ENCODE assay signal across 22 mouse cellular contexts in the genomic region with DNA sequence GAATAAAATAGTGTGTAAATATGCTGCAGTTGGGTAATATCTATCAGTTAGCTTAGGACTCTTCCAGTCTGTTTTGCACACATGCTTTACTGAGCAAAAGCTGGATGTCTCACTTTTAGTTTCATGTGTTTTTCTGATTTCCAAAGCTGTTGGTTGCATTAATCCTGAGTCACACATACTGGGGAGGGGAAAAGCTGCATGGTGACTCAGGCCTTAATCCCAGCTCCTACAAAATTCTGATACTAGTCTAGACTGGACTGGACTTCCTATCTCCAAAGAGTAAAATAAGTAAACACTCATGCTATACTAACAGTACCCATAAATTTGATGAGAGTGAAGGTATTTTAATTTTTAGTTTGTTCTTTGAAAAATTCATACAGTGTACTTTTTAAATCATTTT.
DNase-seq lines count a peak whose midpoint lies in the region; ATAC-seq and TF ChIP-seq lines count a peak whose summit lies in the region.
"Had no signal": no experiment of that assay in that cellular context is flagged by ENCODE, and none has a peak within 500 bp of the region (broad histone marks: within the 10 kb centered on the region; RNA-seq: fewer than 3 reads in every experiment).

No protein-coding gene starts in this region.

- no peaks in the 10 kb centered on the region; the same call in 1 of the 2 replicates for H3K4me1 ChIP-seq in liver, embryonic 11.5 days (replicated peaks; ENCODE audit: control insufficient read depth, insufficient read depth, low read length)
- peaks cover 11 to 21% of the 10 kb centered on the region in 2 experiments for H3K4me1 ChIP-seq in liver, embryonic 14.5 days (replicated peaks; ENCODE audit: control insufficient read depth in 2 of 2, insufficient read depth in 2 of 2, low read length in 1 of 2)
- no peaks in the 10 kb centered on the region for H3K4me1 ChIP-seq in midbrain, embryonic 13.5 days (replicated peaks)
- H3K4me1 ChIP-seq: hindbrain, embryonic 12.5 days; midbrain, embryonic 12.5 days; neural tube, embryonic 13.5 days had no signal

- H3K27me3 ChIP-seq in liver, embryonic 11.5 days (replicated peaks; ENCODE audit: control insufficient read depth, insufficient read depth, low read length) = no peaks in the 10 kb centered on the region
- H3K27me3 ChIP-seq in Patski = no peaks in the 10 kb centered on the region
- H3K27me3 ChIP-seq in liver, embryonic 14.5 days (ENCODE audit: control insufficient read depth, insufficient read depth, low read length) = no peaks in the 10 kb centered on the region
- H3K27me3 ChIP-seq in midbrain, embryonic 13.5 days = no peaks in the 10 kb centered on the region
- H3K27me3 ChIP-seq: hindbrain, embryonic 12.5 days; kidney, embryonic 15.5 days; midbrain, embryonic 12.5 days; neural tube, embryonic 13.5 days had no signal

- ATAC-seq in liver, embryonic 11.5 days (replicated peaks; ENCODE audit: low FRiP score) = no peak
- peak; percentile 57 for ATAC-seq in Patski
- peak; percentile 72 for ATAC-seq in liver, embryonic 14.5 days (ENCODE audit: insufficient read depth)
- no peak for ATAC-seq in midbrain, embryonic 13.5 days
- ATAC-seq in megakaryocyte progenitor cell, adult 5-6 weeks (replicated peaks; ENCODE audit: poor library complexity) = no peak
- ATAC-seq: forebrain, postnatal 0 days had no signal

- H3K4me2 ChIP-seq in liver, embryonic 11.5 days = no peak overlapping the region
- H3K4me2 ChIP-seq in liver, embryonic 14.5 days (ENCODE audit: low read depth) = no peak overlapping the region
- no peak overlapping the region for H3K4me2 ChIP-seq in midbrain, embryonic 13.5 days (replicated peaks)
- H3K4me2 ChIP-seq: hindbrain, embryonic 12.5 days; kidney, embryonic 15.5 days; midbrain, embryonic 12.5 days; neural tube, embryonic 13.5 days had no signal

- peak; percentile 8; the same call in 1 of the 2 replicates for TF ChIP-seq EP300 in liver, embryonic 14.5 days (IDR thresholded peaks at IDR 0.05; ENCODE audit: low read depth)

- in situ Hi-C loops in Patski (cut with MboI; ENCODE audit: low pct_unique_long_range_greater_than_20kb) = no loop called here

- TF ChIP-seq CTCF in Patski (IDR thresholded peaks at IDR 0.05) = no peak
- no peak for TF ChIP-seq CTCF in liver, embryonic 14.5 days (IDR thresholded peaks at IDR 0.05; ENCODE audit: low read depth)

- H3K36me3 ChIP-seq in liver, embryonic 11.5 days (ENCODE audit: control insufficient read depth, insufficient read depth, low read length) = no peaks in the 10 kb centered on the region
- no peaks in the 10 kb centered on the region for H3K36me3 ChIP-seq in liver, embryonic 14.5 days (replicated peaks; ENCODE audit: control insufficient read depth, insufficient read depth, low read depth)
- H3K36me3 ChIP-seq in midbrain, embryonic 13.5 days = no peaks in the 10 kb centered on the region
- H3K36me3 ChIP-seq: embryonic facial prominence, embryonic 10.5 days; hindbrain, embryonic 12.5 days; kidney, embryonic 15.5 days; limb, embryonic 10.5 days; midbrain, embryonic 12.5 days; neural tube, embryonic 13.5 days had no signal

- H3K9me3 ChIP-seq in liver, embryonic 11.5 days (ENCODE audit: control insufficient read depth, low read length) = no peaks in the 10 kb centered on the region
- no peaks in the 10 kb centered on the region for H3K9me3 ChIP-seq in liver, embryonic 14.5 days (ENCODE audit: control insufficient read depth, low read length)
- no peaks in the 10 kb centered on the region for H3K9me3 ChIP-seq in midbrain, embryonic 13.5 days
- H3K9me3 ChIP-seq: embryonic facial prominence, embryonic 10.5 days; hindbrain, embryonic 12.5 days; kidney, embryonic 15.5 days; limb, embryonic 10.5 days; midbrain, embryonic 12.5 days; neural tube, embryonic 13.5 days had no signal

- CTCF ChIA-PET in Patski (lab: Charles Lee) = interaction anchor here (1.0 to 2.8 kb wide), 11 partner anchors 8 to 614 kb away, joined by 3 to 19 read pairs (median 3); no protein-coding TSS in a partner anchor

- H3K9ac ChIP-seq in liver, embryonic 11.5 days (ENCODE audit: low read depth, low read length) = no peak overlapping the region
- no peak overlapping the region for H3K9ac ChIP-seq in liver, embryonic 14.5 days (replicated peaks)
- H3K9ac ChIP-seq in midbrain, embryonic 13.5 days (replicated peaks) = no peak overlapping the region
- H3K9ac ChIP-seq: forebrain, postnatal 0 days; hindbrain, embryonic 12.5 days; kidney, embryonic 15.5 days; midbrain, embryonic 12.5 days; neural tube, embryonic 13.5 days had no signal

- no peak overlapping the region for H3K4me3 ChIP-seq in liver, embryonic 11.5 days (ENCODE audit: low read depth, low read length)
- H3K4me3 ChIP-seq in liver, embryonic 14.5 days (ENCODE audit: insufficient read depth in 1 of 2, low read depth in 2 of 2, low read length in 2 of 2) = no peak overlapping the region
- no peak overlapping the region for H3K4me3 ChIP-seq in midbrain, embryonic 13.5 days (replicated peaks)
- H3K4me3 ChIP-seq: embryonic facial prominence, embryonic 10.5 days; heart, adult 2 months; hindbrain, embryonic 12.5 days; kidney, embryonic 15.5 days; limb, embryonic 10.5 days; midbrain, embryonic 12.5 days; neural tube, embryonic 13.5 days had no signal

- no peak overlapping the region for H3K27ac ChIP-seq in liver, embryonic 11.5 days (ENCODE audit: low read depth, low read length)
- no peak overlapping the region for H3K27ac ChIP-seq in liver, embryonic 14.5 days
- H3K27ac ChIP-seq in midbrain, embryonic 13.5 days = no peak overlapping the region
- H3K27ac ChIP-seq: embryonic facial prominence, embryonic 10.5 days; heart, adult 2 months; hindbrain, embryonic 12.5 days; kidney, embryonic 15.5 days; limb, embryonic 10.5 days; midbrain, embryonic 12.5 days; neural tube, embryonic 13.5 days had no signal

- POLR2A ChIA-PET in Patski (lab: Charles Lee) = no interaction called here

- peak; percentile 22 for DNase-seq in liver
- no peak for DNase-seq in liver, embryonic 11.5 days (ENCODE audit: low spot score)
- peak; percentile 48 for DNase-seq in Patski (ENCODE audit: low read depth, low spot score)
- DNase-seq in liver, embryonic 14.5 days (ENCODE audit: low read depth in 3 of 3, low spot score in 3 of 3) = no peak
- no peak for DNase-seq in left cerebral cortex, adult 8-10 months (ENCODE audit: low spot score in 2 of 2)
- DNase-seq: cerebellum, adult 11 months; cerebellum, adult 9-11 months; forebrain, postnatal 0 days; gastrocnemius, postnatal 36 days; heart, adult 2 months; kidney, adult 11 months; kidney, postnatal 4 days; lung, postnatal 14 days; thymus, postnatal 25 days had no signal

Comparison
In these comparisons a context has a peak if more than half of its experiments do, and no peak if none do; other contexts are left out.
1. DNase-seq: peak in liver (single experiment) and Patski (single experiment); none in liver, embryonic 11.5 days (single experiment), liver, embryonic 14.5 days (0 of 3) and left cerebral cortex, adult 8-10 months (0 of 2).
2. ATAC-seq: peak in Patski (single experiment) and liver, embryonic 14.5 days (single experiment); none in liver, embryonic 11.5 days (single experiment), midbrain, embryonic 13.5 days (single experiment) and megakaryocyte progenitor cell, adult 5-6 weeks (single experiment).